In genomic region chr11:6585748-6586147, GRCm38 (mm10) we compare ENCODE assay signal across 41 mouse cellular contexts. TPM values are rescaled to one million over a fixed set of nuclear protein-coding genes. Genes with fewer than 3 reads are reported as not detected.
DNase-seq lines count a peak whose midpoint lies in the region; ATAC-seq and TF ChIP-seq lines count a peak whose summit lies in the region.
"Had no signal": no experiment of that assay in that cellular context is flagged by ENCODE, and none has a peak within 500 bp of the region (broad histone marks: within the 10 kb centered on the region; RNA-seq: fewer than 3 reads in every experiment).

No protein-coding gene starts in this region.

- H3K4me3 ChIP-seq in MEL (ENCODE audit: control insufficient read depth in 1 of 2, insufficient read depth in 1 of 2, low read depth in 2 of 2, low read length in 2 of 2), result no peak overlapping the region
- H3K4me3 ChIP-seq in liver, embryonic 16.5 days (ENCODE audit: low read depth, low read length), result no peak overlapping the region
- H3K4me3 ChIP-seq: embryonic facial prominence, embryonic 13.5 days; heart, embryonic 13.5 days; hindbrain, embryonic 10.5 days; hindbrain, embryonic 15.5 days; kidney, embryonic 15.5 days; midbrain, embryonic 10.5 days; midbrain, embryonic 15.5 days had no signal

- H3K9me3 ChIP-seq in MEL (replicated peaks; ENCODE audit: insufficient read depth, low read length), result no peaks in the 10 kb centered on the region
- H3K9me3 ChIP-seq in liver, embryonic 16.5 days (replicated peaks; ENCODE audit: control insufficient read depth, low read length), result no peaks in the 10 kb centered on the region
- H3K9me3 ChIP-seq: embryonic facial prominence, embryonic 13.5 days; heart, embryonic 13.5 days; hindbrain, embryonic 10.5 days; hindbrain, embryonic 15.5 days; kidney, embryonic 15.5 days; midbrain, embryonic 10.5 days; midbrain, embryonic 15.5 days had no signal

- H3K27me3 ChIP-seq in MEL (ENCODE audit: control insufficient read depth in 1 of 2, insufficient read depth in 2 of 2, low read length in 2 of 2), result no peaks in the 10 kb centered on the region
- H3K27me3 ChIP-seq in liver, embryonic 16.5 days (ENCODE audit: control insufficient read depth, insufficient read depth, low read depth, low read length), result no peaks in the 10 kb centered on the region
- H3K27me3 ChIP-seq: embryonic facial prominence, embryonic 13.5 days; heart, embryonic 13.5 days; hindbrain, embryonic 15.5 days; kidney, embryonic 15.5 days; midbrain, embryonic 15.5 days had no signal

- peaks cover 17 to 23% of the 10 kb centered on the region in 2 experiments for H3K36me3 ChIP-seq in MEL (ENCODE audit: control insufficient read depth in 1 of 2, insufficient read depth in 2 of 2, low read length in 2 of 2)
- peaks cover 12% of the 10 kb centered on the region for H3K36me3 ChIP-seq in liver, embryonic 16.5 days (ENCODE audit: control insufficient read depth, insufficient read depth)
- H3K36me3 ChIP-seq: midbrain, embryonic 15.5 days had no signal

- TF ChIP-seq RAD21 in MEL (IDR thresholded peaks at IDR 0.05; ENCODE audit: low read depth, low read length), result no peak

- no peak for TF ChIP-seq CTCF in MEL (IDR thresholded peaks at IDR 0.05 in 2 of 3, conservative IDR thresholded peaks at IDR 0.05 in 1 of 3; ENCODE audit: control insufficient read depth in 1 of 3, insufficient read depth in 1 of 3, low read depth in 2 of 3, low read length in 3 of 3, poor library complexity in 1 of 3, severe bottlenecking in 1 of 3)

- peak; percentile 33; the same call in 1 of the 2 replicates for ATAC-seq in erythroid progenitor cell, adult 5-6 weeks (replicated peaks; ENCODE audit: low FRiP score, poor library complexity, severe bottlenecking)
- ATAC-seq in liver, embryonic 16.5 days (ENCODE audit: low read depth), result no peak
- ATAC-seq: forebrain, embryonic 14.5 days; inflammation-experienced regulatory T-cells, adult 6 months; midbrain, embryonic 15.5 days had no signal

- H3K4me1 ChIP-seq in MEL (ENCODE audit: control insufficient read depth in 1 of 2, insufficient read depth in 2 of 2, low read length in 2 of 2), result peaks cover 10 to 28% of the 10 kb centered on the region in 2 experiments
- peaks cover 41% of the 10 kb centered on the region for H3K4me1 ChIP-seq in liver, embryonic 16.5 days (ENCODE audit: control insufficient read depth, low read depth, low read length)
- H3K4me1 ChIP-seq: embryonic facial prominence, embryonic 13.5 days; hindbrain, embryonic 10.5 days; hindbrain, embryonic 15.5 days; kidney, embryonic 15.5 days; midbrain, embryonic 10.5 days; midbrain, embryonic 15.5 days had no signal

- no peak for TF ChIP-seq POLR2A in MEL (IDR thresholded peaks at IDR 0.05; ENCODE audit: control insufficient read depth in 1 of 2, insufficient read depth in 1 of 2, low read depth in 1 of 2, low read length in 2 of 2, poor library complexity in 1 of 2)

- WGBS in liver, embryonic 16.5 days (ENCODE audit: insufficient replicate concordance), result 76% methylated on average over 8 of the region's 8 CpGs

- H3K9ac ChIP-seq in MEL (ENCODE audit: control insufficient read depth, low read depth, low read length, poor library complexity, severe bottlenecking), result no peak overlapping the region
- H3K9ac ChIP-seq in liver, embryonic 16.5 days (ENCODE audit: low read depth, low read length), result no peak overlapping the region
- H3K9ac ChIP-seq: embryonic facial prominence, embryonic 13.5 days; heart, embryonic 13.5 days; hindbrain, embryonic 15.5 days; kidney, embryonic 15.5 days; midbrain, embryonic 15.5 days had no signal

- no peak overlapping the region for H3K4me2 ChIP-seq in liver, embryonic 16.5 days (ENCODE audit: low read depth, low read length)
- H3K4me2 ChIP-seq: embryonic facial prominence, embryonic 13.5 days; heart, embryonic 13.5 days; hindbrain, embryonic 15.5 days; kidney, embryonic 15.5 days; midbrain, embryonic 15.5 days had no signal

- TF ChIP-seq EP300 in MEL (IDR thresholded peaks at IDR 0.05; ENCODE audit: low read depth in 1 of 2, low read length in 2 of 2), result no peak

- DNase-seq in A20 (ENCODE audit: low read depth, low spot score) (peak; percentile 64), MEL (ENCODE audit: low read depth, low spot score) (no peak)
- no peak for DNase-seq in lung, postnatal 36 days
- no peak for DNase-seq in kidney, adult 8-10 months
- no peak for DNase-seq in ovary, postnatal 36 days (ENCODE audit: low spot score)
- DNase-seq: adrenal gland, postnatal 10 days; B cell, adult 2 months; cerebellum, adult 11-12 months; cerebellum, adult 9-11 months; heart, postnatal 10 days; kidney, adult 11 months; kidney, postnatal 25 days; right cerebral cortex, postnatal 4 days; thymus, postnatal 4 days had no signal

- H3K27ac ChIP-seq in MEL (ENCODE audit: control insufficient read depth, low read depth, low read length), result peak overlapping the region; percentile 74; the same call in 1 of the 2 replicates
- H3K27ac ChIP-seq in liver, embryonic 16.5 days (ENCODE audit: low read length), result peak overlapping the region; percentile 36; the same call in 1 of the 2 replicates
- H3K27ac ChIP-seq: embryonic facial prominence, embryonic 13.5 days; heart, embryonic 13.5 days; hindbrain, embryonic 10.5 days; hindbrain, embryonic 15.5 days; kidney, embryonic 15.5 days; macrophage; midbrain, embryonic 10.5 days; midbrain, embryonic 15.5 days had no signal

- no peaks in the 10 kb centered on the region for H3K79me2 ChIP-seq in MEL (ENCODE audit: control insufficient read depth, insufficient read depth, low read length, poor library complexity)

TF ChIP-seq in MEL, 35 proteins besides CTCF, POLR2A, EP300 and RAD21:
- TF ChIP-seq GABPA (IDR thresholded peaks at IDR 0.05; ENCODE audit: low read depth, low read length), result no peak
- TF ChIP-seq SIN3A (IDR thresholded peaks at IDR 0.05; ENCODE audit: low read length), result no peak
- no peak for TF ChIP-seq NRF1 (IDR thresholded peaks at IDR 0.05; ENCODE audit: insufficient read depth, low read depth, low read length, poor library complexity, severe bottlenecking)
- TF ChIP-seq ETS1 (IDR thresholded peaks at IDR 0.05; ENCODE audit: low read depth, low read length), result no peak
- no peak for TF ChIP-seq MEF2A (IDR thresholded peaks at IDR 0.05; ENCODE audit: extremely low read depth, insufficient replicate concordance, low read depth, low read length, poor library complexity, severe bottlenecking)
- TF ChIP-seq CHD2 (IDR thresholded peaks at IDR 0.05; ENCODE audit: low read length), result no peak
- TF ChIP-seq MYB (IDR thresholded peaks at IDR 0.05; ENCODE audit: low read depth, low read length), result no peak
- TF ChIP-seq MAZ (IDR thresholded peaks at IDR 0.05; ENCODE audit: low read depth, low read length), result no peak
- TF ChIP-seq TAL1 (IDR thresholded peaks at IDR 0.05; ENCODE audit: low read length), result no peak
- no peak for TF ChIP-seq POLR2AphosphoS5 (IDR thresholded peaks at IDR 0.05; ENCODE audit: borderline replicate concordance, low read depth, low read length)
- TF ChIP-seq ZKSCAN1 (IDR thresholded peaks at IDR 0.05; ENCODE audit: low read depth, low read length), result no peak
- TF ChIP-seq ZC3H11A (IDR thresholded peaks at IDR 0.05; ENCODE audit: low read depth, low read length), result no peak
- no peak for TF ChIP-seq BHLHE40 (IDR thresholded peaks at IDR 0.05; ENCODE audit: borderline replicate concordance, low read depth, low read length)
- no peak for TF ChIP-seq USF1 (IDR thresholded peaks at IDR 0.05; ENCODE audit: low read depth, low read length)
- TF ChIP-seq HCFC1 (IDR thresholded peaks at IDR 0.05; ENCODE audit: low read depth, low read length), result no peak
- TF ChIP-seq MYC (IDR thresholded peaks at IDR 0.05; ENCODE audit: low read depth, low read length), result no peak
- no peak for TF ChIP-seq SMC3 (IDR thresholded peaks at IDR 0.05; ENCODE audit: low read depth, low read length)

RNA-seq across cellular contexts. Expression of gene Nacad, which starts 20.1 kb away (rescaled TPM):
- 0.10 and 0.12 TPM in 2 replicates for total RNA-seq in MEL (2012; rRNA removed)
- polyA plus RNA-seq in MEL (2012; ENCODE audit: insufficient read depth in 1 of 2, insufficient read length in 2 of 2, low read depth in 1 of 2, low replicate concordance in 2 of 2, missing spikeins in 1 of 2), result under 1 TPM in 1 of 2 experiments, not detected in 1; 0.32 TPM
- total RNA-seq in erythroid progenitor cell, adult 5-6 weeks (2015; ENCODE audit: low replicate concordance), result not detected in 2 replicates
- total RNA-seq in erythroid progenitor cell, adult 5-6 weeks (2017; ENCODE audit: low replicate concordance), result 0.98 and 2.7 TPM in 2 replicates
- 3.2 and 3.6 TPM in 2 replicates for polyA plus RNA-seq in liver, embryonic 16.5 days (2015; fragmentation: Nextera tagmentation; extraction: Ambion mirVana)
- total RNA-seq: common myeloid progenitor, adult 5-6 weeks had no signal
- polyA plus RNA-seq: inflammation-experienced regulatory T-cells, adult 6 months; macrophage had no signal

RNA-seq across cellular contexts. Expression of gene Ccm2, which starts 39.1 kb away (rescaled TPM):
- 65.2 and 66.4 TPM in 2 replicates for total RNA-seq in MEL (2012; rRNA removed)
- polyA plus RNA-seq in MEL (2012; ENCODE audit: insufficient read depth in 1 of 2, insufficient read length in 2 of 2, low read depth in 1 of 2, low replicate concordance in 2 of 2, missing spikeins in 1 of 2), result 10 to 100 TPM in 1 of 2 experiments, not detected in 1; 49.2 TPM
- total RNA-seq in erythroid progenitor cell, adult 5-6 weeks (2015; ENCODE audit: low replicate concordance), result 18.7 and 30.6 TPM in 2 replicates
- 9.8 and 31.8 TPM in 2 replicates for total RNA-seq in erythroid progenitor cell, adult 5-6 weeks (2017; ENCODE audit: low replicate concordance)
- 34.5 and 36.0 TPM in 2 replicates for polyA plus RNA-seq in liver, embryonic 16.5 days (2015; fragmentation: Nextera tagmentation; extraction: Ambion mirVana)

RNA-seq across cellular contexts. Expression of gene Tbrg4, which starts 40.1 kb away (rescaled TPM):
- total RNA-seq in MEL (2012; rRNA removed), result 191 and 192 TPM in 2 replicates
- 100 to 1,000 TPM; 278 to 756 TPM for polyA plus RNA-seq in MEL (2012; ENCODE audit: insufficient read depth in 1 of 2, insufficient read length in 2 of 2, low read depth in 1 of 2, low replicate concordance in 2 of 2, missing spikeins in 1 of 2)
- total RNA-seq in erythroid progenitor cell, adult 5-6 weeks (2015; ENCODE audit: low replicate concordance), result 10.1 and 21.8 TPM in 2 replicates
- total RNA-seq in erythroid progenitor cell, adult 5-6 weeks (2017; ENCODE audit: low replicate concordance), result 3.1 and 9.2 TPM in 2 replicates
- 27.2 and 28.6 TPM in 2 replicates for polyA plus RNA-seq in liver, embryonic 16.5 days (2015; fragmentation: Nextera tagmentation; extraction: Ambion mirVana)

RNA-seq across cellular contexts. Expression of gene Wap, which starts 52.7 kb away (rescaled TPM):
- not detected in 2 replicates for total RNA-seq in MEL (2012; rRNA removed)
- not detected for polyA plus RNA-seq in MEL (2012; ENCODE audit: insufficient read depth in 1 of 2, insufficient read length in 2 of 2, low read depth in 1 of 2, low replicate concordance in 2 of 2, missing spikeins in 1 of 2)
- total RNA-seq in erythroid progenitor cell, adult 5-6 weeks (2015; ENCODE audit: low replicate concordance), result not detected in 2 replicates
- total RNA-seq in erythroid progenitor cell, adult 5-6 weeks (2017; ENCODE audit: low replicate concordance), result not detected in 2 replicates
- not detected in 2 replicates for polyA plus RNA-seq in liver, embryonic 16.5 days (2015; fragmentation: Nextera tagmentation; extraction: Ambion mirVana)
- total RNA-seq: adrenal gland, postnatal 10 days; common myeloid progenitor, adult 5-6 weeks; ES-E14; gastrocnemius, adult 8-10 months; heart, adult 8-10 months; heart, postnatal 10 days; layer of hippocampus, adult 18-20 months; layer of hippocampus, postnatal 10 days; left cerebral cortex, adult 18-20 months; left cerebral cortex, postnatal 14 days; liver, adult 2 months; neutrophil, adult 5-6 weeks had no signal
- polyA plus RNA-seq: embryonic facial prominence, embryonic 13.5 days; forebrain, embryonic 14.5 days; heart, embryonic 13.5 days; hindbrain, embryonic 10.5 days; hindbrain, embryonic 15.5 days; inflammation-experienced regulatory T-cells, adult 6 months; kidney, embryonic 15.5 days; limb, embryonic 11.5 days; liver, adult 2 months; lung, embryonic 16.5 days; macrophage; midbrain, embryonic 10.5 days; midbrain, embryonic 15.5 days; neural tube, embryonic 11.5 days; stomach, embryonic 14.5 days; testis, adult 2 months had no signal
